Comparison of ENCODE assay signal across 14 mouse cellular contexts in the genomic region with DNA sequence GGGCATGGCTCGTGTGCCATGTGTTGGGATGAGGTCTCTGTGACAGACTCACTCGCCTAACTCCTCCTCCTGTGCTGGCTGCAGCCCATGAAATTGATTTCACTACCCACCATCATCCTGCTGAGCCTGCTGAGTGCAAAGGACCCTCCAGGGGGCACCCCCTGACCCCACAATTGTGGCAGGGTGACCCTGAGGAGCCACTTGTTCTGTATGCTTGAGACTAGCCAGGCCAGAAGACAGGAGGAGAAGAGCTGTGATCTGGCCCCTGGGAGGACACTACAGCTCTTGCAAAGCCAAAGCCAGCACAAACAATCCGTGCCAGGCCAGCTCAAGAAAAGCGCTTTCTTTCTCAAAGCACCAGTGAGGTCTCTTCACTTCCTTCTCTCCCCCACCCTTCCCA.
DNase-seq lines count a peak whose midpoint lies in the region; ATAC-seq lines count a peak whose summit lies in the region.
"Had no signal": no experiment of that assay in that cellular context is flagged by ENCODE, and none has a peak within 500 bp of the region (broad histone marks: within the 10 kb centered on the region; RNA-seq: fewer than 3 reads in every experiment).

No protein-coding gene starts in this region.

- H3K9me3 ChIP-seq in hindbrain, embryonic 13.5 days: no peaks in the 10 kb centered on the region
- H3K9me3 ChIP-seq in hindbrain, embryonic 14.5 days (ENCODE audit: control insufficient read depth, low read length): no peaks in the 10 kb centered on the region
- H3K9me3 ChIP-seq: forebrain, embryonic 10.5 days; kidney, embryonic 15.5 days had no signal

- H3K27ac ChIP-seq in hindbrain, embryonic 13.5 days: 0 out of 2 replicates have a peak overlapping the region, but pooled peaks have one; percentile 2
- no peak overlapping the region for H3K27ac ChIP-seq in hindbrain, embryonic 14.5 days
- H3K27ac ChIP-seq: forebrain, embryonic 10.5 days; kidney, embryonic 15.5 days; liver, embryonic 14.5 days; macrophage had no signal

- no peak overlapping the region for H3K4me3 ChIP-seq in hindbrain, embryonic 13.5 days
- H3K4me3 ChIP-seq in hindbrain, embryonic 14.5 days (replicated peaks; ENCODE audit: low read length): no peak overlapping the region
- H3K4me3 ChIP-seq: forebrain, embryonic 10.5 days; kidney, embryonic 15.5 days had no signal

- H3K4me2 ChIP-seq in hindbrain, embryonic 13.5 days: no peak overlapping the region
- H3K4me2 ChIP-seq in hindbrain, embryonic 14.5 days (replicated peaks): no peak overlapping the region
- H3K4me2 ChIP-seq: kidney, embryonic 15.5 days had no signal

- peaks cover 12% of the 10 kb centered on the region for H3K27me3 ChIP-seq in hindbrain, embryonic 13.5 days
- H3K27me3 ChIP-seq in hindbrain, embryonic 14.5 days (ENCODE audit: control insufficient read depth, insufficient read depth, low read length): no peaks in the 10 kb centered on the region
- H3K27me3 ChIP-seq: kidney, embryonic 15.5 days had no signal

- DNase-seq in hindbrain, embryonic 14.5 days (ENCODE audit: low spot score): no peak
- DNase-seq in thymus, postnatal 0 days (ENCODE audit: low spot score): peak; percentile 20
- no peak for DNase-seq in thymus, postnatal 10 days (ENCODE audit: low spot score in 2 of 2)
- peak; percentile 14 for DNase-seq in induced T-regulatory cell, adult 2 months (ENCODE audit: low read depth)
- no peak for DNase-seq in adrenal gland, postnatal 14 days
- DNase-seq: adrenal gland, postnatal 25 days; heart, postnatal 36 days; left cerebral cortex, postnatal 4 days had no signal

- no peak for ATAC-seq in hindbrain, embryonic 13.5 days (ENCODE audit: low FRiP score)
- ATAC-seq in hindbrain, embryonic 14.5 days (ENCODE audit: low FRiP score): no peak
- ATAC-seq in frontal cortex, adult (ENCODE audit: low TSS enrichment): no peak

- 24% methylated on average over 4 of the region's 4 CpGs for WGBS in hindbrain, embryonic 13.5 days
- WGBS in hindbrain, embryonic 14.5 days: 27% methylated on average over 4 of the region's 4 CpGs

- H3K9ac ChIP-seq in hindbrain, embryonic 13.5 days: no peak overlapping the region
- H3K9ac ChIP-seq in hindbrain, embryonic 14.5 days: no peak overlapping the region
- H3K9ac ChIP-seq: kidney, embryonic 15.5 days; liver, embryonic 14.5 days had no signal

- peaks cover 9% of the 10 kb centered on the region; the same call in 1 of the 2 replicates for H3K4me1 ChIP-seq in hindbrain, embryonic 13.5 days (replicated peaks)
- no peaks in the 10 kb centered on the region for H3K4me1 ChIP-seq in hindbrain, embryonic 14.5 days (replicated peaks; ENCODE audit: control insufficient read depth, insufficient read depth, low read length)

- no peaks in the 10 kb centered on the region for H3K36me3 ChIP-seq in hindbrain, embryonic 13.5 days
- no peaks in the 10 kb centered on the region for H3K36me3 ChIP-seq in hindbrain, embryonic 14.5 days (replicated peaks; ENCODE audit: control insufficient read depth, insufficient read depth)
- H3K36me3 ChIP-seq: forebrain, embryonic 10.5 days; kidney, embryonic 15.5 days had no signal

Comparison
In these comparisons a context has a peak if more than half of its experiments do, and no peak if none do; other contexts are left out.
1. DNase-seq: peak in thymus, postnatal 0 days (single experiment) and induced T-regulatory cell, adult 2 months (single experiment); none in hindbrain, embryonic 14.5 days (single experiment), thymus, postnatal 10 days (0 of 2) and adrenal gland, postnatal 14 days (single experiment).